Mouse (Mus musculus): ENCODE results near the gene Cckbr. TPM values are rescaled to one million over a fixed set of nuclear protein-coding genes. Genes with fewer than 3 reads are reported as not detected.

The Cckbr gene
- total RNA-seq, 1 experiment: 0.27 TPM

GRCm38 (mm10) chr7:105480081-105480480 lies 54.5 kb downstream of the Cckbr start:
- H3K4me3 ChIP-seq (ENCODE audit: insufficient read depth in 1 of 2, low read depth in 1 of 2, low read length in 2 of 2, poor library complexity in 1 of 2, severe bottlenecking in 1 of 2): no peak overlapping the region; a peak in 1 of 4 replicates
- H3K9me3 ChIP-seq (ENCODE audit: control insufficient read depth, insufficient read depth, low read depth, low read length): no peaks in the 10 kb centered on the region
- DNase-seq (ENCODE audit: low read depth, low spot score): no peak
- H3K4me1 ChIP-seq (ENCODE audit: control insufficient read depth in 2 of 2, insufficient read depth in 2 of 2, low read length in 2 of 2, poor library complexity in 1 of 2): peaks cover 3 to 17% of the 10 kb centered on the region in 2 experiments
- H3K27ac ChIP-seq (ENCODE audit: insufficient read depth, low read depth, low read length, poor library complexity, severe bottlenecking): no peak overlapping the region
- H3K36me3 ChIP-seq (ENCODE audit: control insufficient read depth, insufficient read depth, low read length, poor library complexity, severe bottlenecking): no peaks in the 10 kb centered on the region
- in situ Hi-C loops (cut with MboI; ENCODE audit: low sequenced_read_pairs in 2 of 2, unreplicated experiment in 2 of 2): no loop called here
- TF ChIP-seq ZC3H11A (IDR thresholded peaks at IDR 0.05; ENCODE audit: borderline replicate concordance, low read depth, low read length): no peak
- no peak for TF ChIP-seq CHD2 (IDR thresholded peaks at IDR 0.05; ENCODE audit: low read depth, low read length)
- no peak for TF ChIP-seq HCFC1 (IDR thresholded peaks at IDR 0.05; ENCODE audit: borderline replicate concordance, insufficient read depth, low read length)
- TF ChIP-seq ZNF384 (IDR thresholded peaks at IDR 0.05; ENCODE audit: low read depth, low read length): no peak
- no peak for TF ChIP-seq MAFK (IDR thresholded peaks at IDR 0.05; ENCODE audit: insufficient read depth, low read depth, low read length)
- no peak overlapping the region for H3K9ac ChIP-seq (ENCODE audit: insufficient read depth, low read depth, low read length, poor library complexity, severe bottlenecking)

- DNase-seq (ENCODE audit: low read depth, low spot score): peak; percentile 40
- Histone ChIP-seq H3K9me3 (ENCODE audit: control insufficient read depth, insufficient read depth, low read depth, low read length) (no peaks in the 10 kb centered on the region), H3K4me3 (ENCODE audit: insufficient read depth in 1 of 2, low read depth in 1 of 2, low read length in 2 of 2, poor library complexity in 1 of 2, severe bottlenecking in 1 of 2) (peak overlapping the region; percentile 32 to 54), H3K4me1 (ENCODE audit: control insufficient read depth in 2 of 2, insufficient read depth in 2 of 2, low read length in 2 of 2, poor library complexity in 1 of 2) (peaks cover 3 to 17% of the 10 kb centered on the region in 2 experiments), H3K9ac (ENCODE audit: insufficient read depth, low read depth, low read length, poor library complexity, severe bottlenecking) (peak overlapping the region; percentile 46; the same call in 1 of the 2 replicates), H3K27ac (ENCODE audit: insufficient read depth, low read depth, low read length, poor library complexity, severe bottlenecking) (no peak overlapping the region), H3K36me3 (ENCODE audit: control insufficient read depth, insufficient read depth, low read length, poor library complexity, severe bottlenecking) (no peaks in the 10 kb centered on the region)
- TF ChIP-seq HCFC1 (IDR thresholded peaks at IDR 0.05; ENCODE audit: borderline replicate concordance, insufficient read depth, low read length) (no peak), MAFK (IDR thresholded peaks at IDR 0.05; ENCODE audit: insufficient read depth, low read depth, low read length) (peak; percentile 44; the same call in 1 of the 2 replicates)
- in situ Hi-C loops (cut with MboI; ENCODE audit: low sequenced_read_pairs in 2 of 2, unreplicated experiment in 2 of 2): no loop called here
These were observed 55.3 kb downstream of the Cckbr start for GRCm38 (mm10) chr7:105480561-105481504.

DNA sequence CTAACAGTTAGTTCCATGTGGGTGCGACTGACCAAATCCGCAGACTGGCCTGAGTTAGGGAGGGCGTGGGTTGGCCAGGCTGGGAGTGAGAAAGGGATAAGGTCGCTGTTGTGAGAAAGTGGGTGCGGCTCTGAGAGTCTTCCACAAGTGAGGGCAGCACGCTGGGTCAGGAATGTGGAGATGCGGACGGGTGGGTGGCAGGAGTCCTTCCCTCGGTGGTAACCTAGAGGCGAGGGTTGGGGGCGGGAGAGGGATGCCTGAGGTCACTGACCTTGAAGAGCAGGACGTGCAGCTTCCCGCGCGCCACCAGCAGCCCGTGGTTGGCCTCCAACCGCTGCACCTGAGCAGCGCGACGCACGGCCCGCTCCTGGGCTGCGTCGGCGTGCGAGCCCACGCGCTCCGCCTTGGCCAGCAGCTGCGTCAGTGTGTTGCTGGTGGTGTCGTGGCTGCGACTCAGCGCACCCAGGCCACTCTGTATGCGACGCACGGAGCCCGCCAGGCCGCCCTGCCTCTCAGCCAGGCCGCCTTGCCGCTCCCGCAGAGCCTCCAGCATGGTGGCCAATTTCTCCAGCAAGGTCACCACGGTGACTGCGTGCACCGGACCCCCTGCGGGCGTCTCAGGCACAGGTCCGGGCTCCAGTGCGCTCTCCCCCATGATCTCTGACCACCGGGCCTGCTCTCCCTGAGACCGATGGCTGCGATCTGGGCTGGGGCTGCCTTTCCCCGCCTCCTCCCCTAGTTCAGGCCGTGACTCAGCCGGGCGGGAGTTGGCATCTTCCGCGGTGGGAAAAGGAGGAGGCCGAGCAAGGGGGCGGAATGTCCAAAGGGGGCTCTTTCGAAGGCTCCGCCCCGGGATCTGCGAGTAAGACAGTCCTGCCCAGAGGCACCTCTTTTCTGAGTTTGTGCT lies 56.2 kb downstream of the Cckbr start, which contains the start of gene Cavin3:
Cavin3 (minus strand) TSS at position 796 of the 907 bp plus-strand sequence.
- peak within 1 kb of the TSS; percentile 40 for H3K9ac ChIP-seq (ENCODE audit: insufficient read depth, low read depth, low read length, poor library complexity, severe bottlenecking)
- peak; percentile 40 for DNase-seq (ENCODE audit: low read depth, low spot score)
- peaks cover 3 to 17% of the 10 kb centered on the region in 2 experiments for H3K4me1 ChIP-seq (ENCODE audit: control insufficient read depth in 2 of 2, insufficient read depth in 2 of 2, low read length in 2 of 2, poor library complexity in 1 of 2)
- H3K4me3 ChIP-seq (ENCODE audit: insufficient read depth in 1 of 2, low read depth in 1 of 2, low read length in 2 of 2, poor library complexity in 1 of 2, severe bottlenecking in 1 of 2): peak within 1 kb of the TSS; percentile 54 to 56
- TF ChIP-seq ZC3H11A (IDR thresholded peaks at IDR 0.05; ENCODE audit: borderline replicate concordance, low read depth, low read length) (no peak), HCFC1 (IDR thresholded peaks at IDR 0.05; ENCODE audit: borderline replicate concordance, insufficient read depth, low read length) (no peak), ZNF384 (IDR thresholded peaks at IDR 0.05; ENCODE audit: low read depth, low read length) (no peak), MAFK (IDR thresholded peaks at IDR 0.05; ENCODE audit: insufficient read depth, low read depth, low read length) (no peak), CHD2 (IDR thresholded peaks at IDR 0.05; ENCODE audit: low read depth, low read length) (no peak)
- no peaks in the 10 kb centered on the region for H3K9me3 ChIP-seq (ENCODE audit: control insufficient read depth, insufficient read depth, low read depth, low read length)
- in situ Hi-C loops (cut with MboI; ENCODE audit: low sequenced_read_pairs in 2 of 2, unreplicated experiment in 2 of 2): no loop called here
- no peaks in the 10 kb centered on the region for H3K36me3 ChIP-seq (ENCODE audit: control insufficient read depth, insufficient read depth, low read length, poor library complexity, severe bottlenecking)
- no peak within 1 kb of the TSS for H3K27ac ChIP-seq (ENCODE audit: insufficient read depth, low read depth, low read length, poor library complexity, severe bottlenecking)

DNA sequence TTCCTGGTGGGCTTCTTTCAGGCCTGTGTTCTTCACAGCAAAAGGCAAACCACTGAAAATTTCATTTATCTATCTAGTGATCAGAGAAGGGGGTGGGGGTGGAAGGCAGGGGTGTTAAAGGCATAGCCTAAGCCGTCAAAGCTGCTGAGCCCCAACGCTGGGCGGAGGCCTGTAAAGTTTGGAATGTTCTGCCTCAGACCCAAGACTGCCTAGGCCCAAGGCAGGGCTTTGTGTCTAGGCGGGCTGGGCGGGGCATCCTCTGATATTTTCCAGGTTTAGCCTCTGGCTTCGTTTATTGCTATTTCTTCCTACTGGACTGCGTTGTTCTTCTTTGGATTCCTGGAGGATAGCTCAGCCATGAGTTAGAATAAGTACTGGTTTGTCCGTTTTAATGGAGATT lies 56.9 kb downstream of the Cckbr start:
- Histone ChIP-seq H3K9me3 (ENCODE audit: control insufficient read depth, insufficient read depth, low read depth, low read length) (no peaks in the 10 kb centered on the region), H3K27ac (ENCODE audit: insufficient read depth, low read depth, low read length, poor library complexity, severe bottlenecking) (no peak overlapping the region), H3K9ac (ENCODE audit: insufficient read depth, low read depth, low read length, poor library complexity, severe bottlenecking) (peak overlapping the region; percentile 40), H3K36me3 (ENCODE audit: control insufficient read depth, insufficient read depth, low read length, poor library complexity, severe bottlenecking) (no peaks in the 10 kb centered on the region), H3K4me1 (ENCODE audit: control insufficient read depth in 2 of 2, insufficient read depth in 2 of 2, low read length in 2 of 2, poor library complexity in 1 of 2) (peaks cover 3 to 17% of the 10 kb centered on the region in 2 experiments), H3K4me3 (ENCODE audit: insufficient read depth in 1 of 2, low read depth in 1 of 2, low read length in 2 of 2, poor library complexity in 1 of 2, severe bottlenecking in 1 of 2) (peak overlapping the region; percentile 54 to 56; a peak in 3 of 4 replicates)
- TF ChIP-seq HCFC1 (IDR thresholded peaks at IDR 0.05; ENCODE audit: borderline replicate concordance, insufficient read depth, low read length) (no peak), ZNF384 (IDR thresholded peaks at IDR 0.05; ENCODE audit: low read depth, low read length) (no peak), CHD2 (IDR thresholded peaks at IDR 0.05; ENCODE audit: low read depth, low read length) (no peak), ZC3H11A (IDR thresholded peaks at IDR 0.05; ENCODE audit: borderline replicate concordance, low read depth, low read length) (no peak), MAFK (IDR thresholded peaks at IDR 0.05; ENCODE audit: insufficient read depth, low read depth, low read length) (no peak)
- peak; percentile 43 for DNase-seq (ENCODE audit: low read depth, low spot score)
- in situ Hi-C loops (cut with MboI; ENCODE audit: low sequenced_read_pairs in 2 of 2, unreplicated experiment in 2 of 2): no loop called here
